Mouse (Mus musculus) testis, adult 2 months (tissue): ENCODE measurements around the gene Usp50.

Experiments used
- CTCF ChIP-seq: fragments of 200-500 bp; IDR thresholded peaks from 2 replicates; pipeline ENCODE4 v1.5.1; 2012; ENCODE audit warnings: low read depth, mild to moderate bottlenecking, inconsistent platforms, low read length, moderate library complexity; ENCODE audit not compliant: control insufficient read depth, insufficient read depth, insufficient replicate concordance
- POLR2A ChIP-seq: fragments of 200-500 bp; IDR thresholded peaks from 2 replicates; pipeline ENCODE4 v1.6.1; 2012; ENCODE audit warnings: low read depth, mild to moderate bottlenecking, inconsistent platforms, low read length, moderate library complexity; ENCODE audit not compliant: control insufficient read depth

GRCm38 (mm10) chr2:126816644-126817347, 33.5 kb upstream of the Usp50 start:
- TF ChIP-seq POLR2A (no peak), CTCF (no peak)
